Mouse (Mus musculus) lung, embryonic 14.5 days (tissue): Measurements from ENCODE around the gene S1pr1. TPM values are rescaled to one million over a fixed set of nuclear protein-coding genes. Genes with fewer than 3 reads are reported as not detected.
A peak's percentile ranks its signal among the peaks of the same experiment; 100 is the strongest.

Source experiments
- ATAC-seq: fragments of 200-750 bp; cut with Nextera tagmentation; 2 replicates; pipeline ENCODE4 v1.8.0; 2017; ENCODE audit warnings: mild to moderate bottlenecking, moderate TSS enrichment, moderate library complexity; ENCODE audit not compliant: insufficient read depth
- DNase-seq: peaks from one replicate; pipeline ENCODE4 v3.0.0-alpha.2; 2015
- H3K27ac ChIP-seq: fragments of 300-500 bp; sonication (generic); 2 replicates; pipeline ENCODE4 v1.5.1; 2014; ENCODE audit warnings: low read depth, mild to moderate bottlenecking, moderate library complexity
- H3K27me3 ChIP-seq: fragments of 300-500 bp; sonication (generic); 2 replicates; pipeline ENCODE4 v1.6.1; 2014; ENCODE audit warnings: low read length, control low read depth; ENCODE audit not compliant: insufficient read depth
- H3K36me3 ChIP-seq: fragments of 300-500 bp; sonication (generic); 2 replicates; pipeline ENCODE4 v1.6.1; 2014; ENCODE audit warnings: control low read depth; ENCODE audit not compliant: insufficient read depth
- H3K4me1 ChIP-seq: fragments of 300-500 bp; sonication (generic); 2 replicates; pipeline ENCODE4 v1.6.1; 2014; ENCODE audit warnings: antibody characterized with exemption, control low read depth; ENCODE audit not compliant: insufficient read depth
- H3K4me2 ChIP-seq: fragments of 300-500 bp; sonication (generic); 2 replicates; pipeline ENCODE4 v1.6.1; 2014; ENCODE audit warnings: mild to moderate bottlenecking
- H3K4me3 ChIP-seq: fragments of 300-500 bp; sonication (generic); 2 replicates; pipeline ENCODE4 v1.5.1; 2014; ENCODE audit warnings: low read depth, low read length
- H3K9ac ChIP-seq: fragments of 300-500 bp; sonication (generic); 2 replicates; pipeline ENCODE4 v1.6.1; 2014
- H3K9me3 ChIP-seq: fragments of 300-500 bp; sonication (generic); 2 replicates; pipeline ENCODE4 v1.6.1; 2016; ENCODE audit warnings: low read depth, low read length, control low read depth
- CTCF ChIP-seq: IDR thresholded peaks from 2 replicates; pipeline ENCODE4 v1.5.1; 2016; ENCODE audit warnings: antibody characterized with exemption, low read depth
- WGBS: fragments of 180-500 bp; shearing (Covaris S2); extraction: QIAGEN DNeasy Blood & Tissue Kit; methylation state at CpG from one replicate; pipeline ENCODE4 v1.1.7; 2014; 5-methylcytosine and 5-hydroxymethylcytosine counted together
- polyA plus RNA-seq: library from polyadenylated mRNA; unstranded; fragments of >200 nt; fragmentation: Nextera tagmentation; extraction: Ambion mirVana; gene quantifications from 2 replicates; pipeline ENCODE4 v1.2.1, GENCODE M21; 2014

The S1pr1 gene
- polyA plus RNA-seq, 1 experiment from 2014 or later: 21.2 TPM

DNA sequence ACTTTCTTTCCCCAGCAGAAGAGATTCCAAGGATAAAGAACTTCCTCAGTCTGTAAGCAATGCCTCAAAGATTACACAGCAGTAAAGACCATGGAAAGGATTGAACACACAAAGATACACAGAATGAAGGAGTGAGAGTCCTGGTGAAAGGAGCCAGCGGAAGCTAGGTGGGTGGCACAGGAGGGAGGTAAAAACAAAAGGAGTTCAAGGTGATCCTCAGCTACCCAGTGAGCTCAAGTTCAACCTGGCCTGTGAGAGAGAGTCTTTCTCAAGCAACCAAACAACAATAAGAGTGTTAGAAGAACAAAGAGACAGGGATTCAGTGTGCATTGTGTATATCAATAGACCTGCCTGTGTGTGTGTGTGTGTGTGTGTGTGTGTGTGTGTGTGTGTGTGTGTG is 25.0 kb downstream of the S1pr1 start:
- H3K27me3 ChIP-seq: no peaks in the 10 kb centered on the region
- DNase-seq (no peak), ATAC-seq (no peak)
- no peaks in the 10 kb centered on the region for H3K4me1 ChIP-seq
- TF ChIP-seq CTCF: no peak
- no peak overlapping the region for H3K4me3 ChIP-seq
- H3K4me2 ChIP-seq: no peak overlapping the region
- H3K9me3 ChIP-seq: no peaks in the 10 kb centered on the region
- H3K27ac ChIP-seq: no peak overlapping the region
- no peaks in the 10 kb centered on the region for H3K36me3 ChIP-seq
- 64% methylated on average over 1 of the region's 1 CpGs for WGBS
- H3K9ac ChIP-seq: no peak overlapping the region

DNA sequence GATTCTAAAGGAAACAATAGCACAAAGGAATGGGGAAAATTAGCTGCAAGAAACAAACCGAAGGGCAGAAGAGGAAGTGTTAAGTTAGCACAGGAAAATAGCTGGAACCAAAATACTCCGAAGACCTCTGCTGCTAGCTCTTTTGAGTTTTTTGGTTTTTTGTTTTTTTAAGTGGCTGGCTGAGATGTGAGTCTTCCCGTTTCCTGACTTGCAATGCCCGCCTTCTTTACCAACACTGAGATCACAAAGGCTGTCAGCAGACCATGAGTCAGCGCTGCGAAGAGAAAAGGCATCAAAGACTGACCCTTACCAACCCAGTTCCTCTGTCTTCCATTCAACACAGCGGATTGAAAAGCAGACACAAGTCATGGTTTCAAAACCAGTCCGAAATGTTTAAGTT is 25.5 kb downstream of the S1pr1 start:
- Histone ChIP-seq H3K27ac (no peak overlapping the region), H3K9me3 (no peaks in the 10 kb centered on the region)

DNA sequence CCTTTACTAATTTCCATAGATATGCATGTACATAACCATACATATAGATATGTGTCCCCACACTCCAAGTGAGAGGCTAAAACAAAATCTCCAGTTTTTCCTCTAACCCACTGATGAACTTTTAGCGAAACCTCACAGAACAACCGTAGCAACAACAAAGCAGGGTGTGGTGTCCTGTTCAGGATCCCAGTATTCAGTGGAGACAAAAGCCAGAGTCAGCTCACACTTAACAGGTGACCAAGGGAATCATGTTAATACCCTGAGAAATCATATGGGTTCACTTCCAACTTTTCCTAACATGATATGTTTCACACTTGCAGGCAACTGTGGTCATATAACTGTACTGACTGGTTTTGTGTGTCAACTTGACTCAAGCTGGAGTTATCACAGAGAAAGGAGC is 27.1 kb downstream of the S1pr1 start:
- no peak for DNase-seq
- no peak for TF ChIP-seq CTCF
- H3K4me3 ChIP-seq: no peak overlapping the region
- no peak overlapping the region for H3K4me2 ChIP-seq
- no peak overlapping the region for H3K27ac ChIP-seq
- no peaks in the 10 kb centered on the region for H3K9me3 ChIP-seq
- H3K27me3 ChIP-seq: no peaks in the 10 kb centered on the region
- ATAC-seq: no peak
- 79% methylated on average over 2 of the region's 2 CpGs for WGBS
- H3K36me3 ChIP-seq: no peaks in the 10 kb centered on the region
- H3K4me1 ChIP-seq: no peaks in the 10 kb centered on the region
- no peak overlapping the region for H3K9ac ChIP-seq

More for the DNA sequence above, 25.5 kb downstream of the S1pr1 start:
- Histone ChIP-seq H3K4me3 (no peak overlapping the region), H3K27me3 (no peaks in the 10 kb centered on the region), H3K4me2 (no peak overlapping the region), H3K36me3 (no peaks in the 10 kb centered on the region), H3K4me1 (no peaks in the 10 kb centered on the region), H3K9ac (no peak overlapping the region)
- 41% methylated on average over 8 of the region's 8 CpGs for WGBS
- ATAC-seq (no peak), DNase-seq (peak; percentile 51)
- no peak for TF ChIP-seq CTCF

DNA sequence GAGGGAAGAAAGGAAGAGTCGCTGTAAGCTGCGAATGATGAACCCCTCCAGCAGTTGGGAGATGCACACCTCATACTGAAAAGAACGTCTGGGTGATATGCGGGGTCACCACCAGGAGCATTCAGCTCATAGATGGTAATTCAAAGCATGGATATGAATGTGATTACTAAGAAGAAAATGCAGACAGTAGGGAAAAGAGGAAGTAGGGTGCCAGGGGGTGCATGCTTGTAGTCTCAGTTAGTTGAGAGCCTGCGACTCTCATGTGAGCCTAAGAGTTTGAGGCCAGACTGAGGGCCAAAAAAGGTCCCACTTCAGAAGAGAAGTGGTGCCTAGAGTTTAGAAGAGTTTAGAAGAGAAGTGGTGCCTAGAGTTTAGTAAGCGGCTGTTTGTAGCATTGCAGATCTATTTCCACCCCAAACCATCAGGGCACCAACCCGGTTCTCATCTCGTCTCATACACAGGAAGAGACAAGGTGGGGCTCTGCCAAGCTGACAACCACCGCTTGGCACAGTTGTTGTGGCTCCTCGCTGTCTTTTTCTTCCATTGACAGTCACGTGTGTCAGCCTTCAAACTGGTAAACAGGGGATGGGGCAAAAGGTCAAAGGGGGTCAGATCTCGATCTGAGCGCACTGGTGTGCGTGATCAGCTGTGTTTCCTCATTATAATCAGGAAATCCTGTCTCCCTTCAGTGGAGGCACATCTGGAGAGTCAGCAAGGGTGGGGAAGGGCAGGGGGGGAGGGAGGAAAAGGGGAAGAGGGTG is 32.4 kb downstream of the S1pr1 start:
- H3K4me1 ChIP-seq: no peaks in the 10 kb centered on the region
- H3K36me3 ChIP-seq: no peaks in the 10 kb centered on the region
- H3K4me3 ChIP-seq: no peak overlapping the region
- no peak for ATAC-seq
- no peak overlapping the region for H3K9ac ChIP-seq
- TF ChIP-seq CTCF: no peak
- H3K27me3 ChIP-seq: no peaks in the 10 kb centered on the region
- WGBS: 60% methylated on average over 14 of the region's 14 CpGs
- no peaks in the 10 kb centered on the region for H3K9me3 ChIP-seq
- H3K27ac ChIP-seq: no peak overlapping the region
- no peak overlapping the region for H3K4me2 ChIP-seq
- DNase-seq: peak; percentile 59

DNA sequence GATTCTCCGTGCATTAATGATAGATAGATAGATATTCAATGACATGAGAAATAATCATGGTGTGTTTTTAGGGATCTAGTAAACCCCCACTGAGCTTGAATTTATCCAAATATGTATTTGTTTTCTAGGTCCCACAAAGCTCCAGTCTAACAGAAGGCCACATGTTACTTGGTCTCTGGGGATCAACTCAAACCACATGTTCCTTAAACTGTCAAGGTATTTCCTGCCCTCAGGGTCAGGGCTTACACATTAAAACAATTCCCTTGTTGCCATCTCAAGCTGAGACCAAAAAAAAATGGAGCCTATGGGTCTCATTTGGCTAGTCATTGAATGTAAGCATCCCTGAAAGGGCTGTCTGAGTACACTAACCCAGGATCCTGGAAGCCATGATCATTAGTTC is 33.7 kb downstream of the S1pr1 start:
- WGBS: 80% methylated on average over 1 of the region's 1 CpGs
- Histone ChIP-seq H3K9ac (no peak overlapping the region), H3K27ac (no peak overlapping the region), H3K4me2 (no peak overlapping the region), H3K27me3 (no peaks in the 10 kb centered on the region), H3K4me1 (no peaks in the 10 kb centered on the region), H3K9me3 (no peaks in the 10 kb centered on the region), H3K4me3 (no peak overlapping the region), H3K36me3 (no peaks in the 10 kb centered on the region)
- ATAC-seq (no peak), DNase-seq (no peak)
- no peak for TF ChIP-seq CTCF

DNA sequence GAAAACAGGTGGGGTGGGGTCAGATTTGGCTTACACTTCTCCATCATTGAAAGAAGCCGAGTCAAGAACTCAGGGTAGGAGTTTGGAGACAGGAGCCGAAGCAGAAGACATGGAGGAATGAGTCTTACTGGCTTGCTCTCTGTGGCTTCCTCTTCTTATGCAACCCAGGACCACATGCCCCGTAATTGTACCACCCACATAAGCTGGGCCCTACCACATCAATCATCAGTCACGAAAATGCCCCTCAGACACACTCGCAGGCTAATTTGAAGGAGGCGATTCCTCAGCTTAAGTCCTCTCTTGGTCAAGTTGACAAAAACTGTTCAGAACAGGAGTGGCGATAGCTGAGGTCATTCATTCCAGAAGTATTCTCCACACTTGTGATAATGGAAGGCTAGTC is 35.9 kb downstream of the S1pr1 start:
- no peak for DNase-seq
- TF ChIP-seq CTCF: no peak
- 63% methylated on average over 7 of the region's 7 CpGs for WGBS

DNA sequence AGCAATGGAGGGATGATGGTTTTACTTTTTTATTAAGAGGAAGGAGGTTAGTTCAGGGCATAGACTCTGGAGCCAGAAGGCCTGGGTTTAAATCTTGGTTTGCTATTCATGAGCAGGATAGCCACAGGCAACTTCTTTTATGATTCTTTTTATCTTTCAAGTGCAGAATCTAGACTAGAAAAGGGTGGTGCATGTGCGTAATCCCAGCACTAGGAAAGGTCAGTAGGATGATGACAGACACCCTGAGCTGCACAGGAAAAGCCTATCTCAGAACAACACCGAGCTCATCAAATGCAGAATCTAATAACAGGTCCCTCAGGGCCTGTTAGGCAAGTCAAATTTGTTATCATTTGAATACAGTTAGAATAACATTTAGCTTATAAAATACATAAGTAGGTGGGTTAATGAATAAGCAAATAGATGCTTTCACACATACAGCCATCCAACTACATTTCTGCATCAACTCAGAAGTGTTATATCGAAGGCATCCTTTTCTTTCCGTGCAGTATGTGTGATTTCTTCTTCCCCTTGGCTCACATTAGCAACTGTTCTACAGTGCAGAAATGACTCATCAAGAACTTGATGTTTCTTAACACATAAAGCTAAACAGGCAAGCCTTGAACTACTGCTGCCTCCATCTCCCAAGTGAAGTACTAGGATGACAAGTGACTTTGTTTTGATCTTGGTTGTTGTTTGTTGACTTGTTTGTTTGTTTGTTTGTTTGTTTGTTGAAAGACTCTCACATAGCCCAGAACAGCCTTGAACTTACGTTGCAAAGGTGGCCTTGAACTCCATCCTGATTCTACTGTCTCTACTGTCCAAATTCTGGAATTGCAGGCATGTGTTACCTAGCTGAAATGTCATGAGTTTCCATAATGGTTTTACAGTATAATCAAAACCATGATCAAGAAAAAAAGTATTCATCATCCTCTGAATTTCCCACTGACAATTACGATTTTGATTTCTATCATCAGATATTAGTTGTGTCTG is 39.0 kb downstream of the S1pr1 start:
- Histone ChIP-seq H3K27me3 (no peaks in the 10 kb centered on the region), H3K9ac (no peak overlapping the region), H3K27ac (no peak overlapping the region), H3K9me3 (no peaks in the 10 kb centered on the region), H3K4me3 (no peak overlapping the region), H3K4me2 (no peak overlapping the region), H3K36me3 (no peaks in the 10 kb centered on the region), H3K4me1 (no peaks in the 10 kb centered on the region)
- ATAC-seq: no peak
- no peak for DNase-seq
- WGBS: 90% methylated on average over 6 of the region's 6 CpGs
- TF ChIP-seq CTCF: no peak

More for the DNA sequence above, 35.9 kb downstream of the S1pr1 start:
- Histone ChIP-seq H3K9me3 (no peaks in the 10 kb centered on the region), H3K27ac (no peak overlapping the region), H3K9ac (no peak overlapping the region), H3K36me3 (no peaks in the 10 kb centered on the region), H3K4me2 (no peak overlapping the region), H3K4me1 (no peaks in the 10 kb centered on the region), H3K4me3 (no peak overlapping the region), H3K27me3 (no peaks in the 10 kb centered on the region)
- ATAC-seq: no peak
